Mouse (Mus musculus): Measurements from ENCODE around the gene Abcf2. TPM values are rescaled to one million over a fixed set of nuclear protein-coding genes. Genes with fewer than 3 reads are reported as not detected.

Abcf2 gene
- polyA plus RNA-seq, 1 experiment from 2014 or later = 153 TPM

DNA sequence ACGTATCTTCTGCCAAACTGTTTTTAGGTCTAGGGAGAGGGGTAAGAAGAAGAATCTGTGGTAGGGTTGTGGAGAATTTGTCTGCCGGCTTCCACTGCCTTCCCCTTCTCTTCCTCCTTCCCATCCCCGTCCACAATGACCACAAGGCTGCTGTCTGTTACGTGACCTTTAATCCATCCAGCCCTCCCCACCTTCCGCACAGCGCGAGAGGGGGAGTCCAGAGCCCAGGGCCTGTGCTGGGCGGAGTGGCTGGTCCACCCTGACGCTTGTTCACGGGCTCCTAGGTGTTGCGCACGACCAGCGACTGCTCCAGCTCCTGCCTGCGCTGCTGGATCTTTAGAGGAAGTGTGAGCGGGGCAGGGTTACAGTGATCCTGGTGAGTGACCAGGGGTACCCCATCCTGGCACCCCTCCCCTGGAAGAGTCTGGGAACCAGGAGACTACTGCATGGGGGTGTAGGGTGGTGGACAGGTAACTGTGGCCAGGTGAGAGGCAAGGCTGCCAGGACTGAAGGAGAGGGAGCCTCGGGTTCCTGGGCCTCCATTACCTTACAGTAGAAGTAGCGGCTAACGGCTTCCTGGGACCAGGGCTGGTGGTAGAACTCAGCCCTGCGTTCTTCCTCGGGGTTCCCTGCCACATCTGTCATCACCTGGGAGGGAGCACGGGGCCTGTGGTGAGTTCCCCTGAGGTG, 15.3 kb upstream of the Abcf2 start:
- H3K27me3 ChIP-seq (ENCODE audit: control insufficient read depth, insufficient read depth, low read length) = no peaks in the 10 kb centered on the region
- no peak overlapping the region for H3K27ac ChIP-seq (ENCODE audit: low read depth, low read length)
- ATAC-seq (replicated peaks; ENCODE audit: low FRiP score) (no peak), DNase-seq (ENCODE audit: low spot score) (peak; percentile 48)
- peaks cover 17% of the 10 kb centered on the region; the same call in 1 of the 2 replicates for H3K36me3 ChIP-seq (ENCODE audit: control insufficient read depth, insufficient read depth, low read length)
- no peak overlapping the region for H3K4me2 ChIP-seq (ENCODE audit: low read depth, low read length, severe bottlenecking)
- H3K9me3 ChIP-seq (ENCODE audit: control insufficient read depth, low read length) = no peaks in the 10 kb centered on the region
- peaks cover 21% of the 10 kb centered on the region for H3K4me1 ChIP-seq (replicated peaks; ENCODE audit: control insufficient read depth, insufficient read depth, low read length)
- WGBS = 66% methylated on average over 21 of the region's 21 CpGs
- H3K4me3 ChIP-seq (ENCODE audit: low read depth, low read length) = no peak overlapping the region
- H3K9ac ChIP-seq (ENCODE audit: low read length) = no peak overlapping the region

DNA sequence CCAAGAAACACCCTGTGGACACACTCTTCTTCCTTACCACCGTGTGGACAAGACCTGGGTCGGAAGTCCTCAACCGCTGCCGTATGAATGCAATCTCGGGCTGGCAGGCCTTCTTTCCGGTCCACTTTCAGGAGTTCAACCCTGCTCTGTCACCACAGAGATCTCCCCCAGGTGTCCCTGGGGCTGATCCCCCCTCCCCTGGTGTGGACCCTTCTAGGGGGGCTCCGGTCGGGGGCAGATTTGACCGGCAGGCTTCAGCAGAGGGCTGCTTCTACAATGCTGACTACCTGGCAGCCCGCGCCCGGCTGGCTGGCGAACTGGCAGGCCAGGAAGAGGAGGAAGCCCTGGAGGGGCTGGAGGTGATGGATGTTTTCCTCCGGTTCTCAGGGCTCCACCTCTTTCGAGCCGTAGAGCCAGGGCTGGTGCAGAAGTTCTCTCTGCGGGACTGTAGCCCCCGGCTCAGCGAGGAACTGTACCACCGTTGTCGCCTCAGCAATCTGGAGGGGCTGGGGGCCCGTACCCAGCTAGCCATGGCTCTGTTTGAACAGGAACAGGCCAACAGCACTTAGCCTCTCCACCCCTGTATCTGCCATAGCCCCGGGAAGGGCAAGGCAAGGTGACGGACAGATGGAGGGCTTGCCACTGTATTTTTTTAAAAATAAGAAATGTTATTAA, 14.7 kb upstream of the Abcf2 start:
- Histone ChIP-seq H3K27me3 (ENCODE audit: control insufficient read depth, insufficient read depth, low read length) (no peaks in the 10 kb centered on the region), H3K4me3 (ENCODE audit: low read depth, low read length) (no peak overlapping the region), H3K36me3 (ENCODE audit: control insufficient read depth, insufficient read depth, low read length) (peaks cover 17% of the 10 kb centered on the region; the same call in 1 of the 2 replicates), H3K9ac (ENCODE audit: low read length) (no peak overlapping the region), H3K27ac (ENCODE audit: low read depth, low read length) (no peak overlapping the region), H3K9me3 (ENCODE audit: control insufficient read depth, low read length) (no peaks in the 10 kb centered on the region), H3K4me1 (replicated peaks; ENCODE audit: control insufficient read depth, insufficient read depth, low read length) (peaks cover 23% of the 10 kb centered on the region), H3K4me2 (ENCODE audit: low read depth, low read length, severe bottlenecking) (no peak overlapping the region)
- DNase-seq (ENCODE audit: low spot score) (peak; percentile 58), ATAC-seq (replicated peaks; ENCODE audit: low FRiP score) (no peak)
- WGBS = 66% methylated on average over 24 of the region's 24 CpGs

DNA sequence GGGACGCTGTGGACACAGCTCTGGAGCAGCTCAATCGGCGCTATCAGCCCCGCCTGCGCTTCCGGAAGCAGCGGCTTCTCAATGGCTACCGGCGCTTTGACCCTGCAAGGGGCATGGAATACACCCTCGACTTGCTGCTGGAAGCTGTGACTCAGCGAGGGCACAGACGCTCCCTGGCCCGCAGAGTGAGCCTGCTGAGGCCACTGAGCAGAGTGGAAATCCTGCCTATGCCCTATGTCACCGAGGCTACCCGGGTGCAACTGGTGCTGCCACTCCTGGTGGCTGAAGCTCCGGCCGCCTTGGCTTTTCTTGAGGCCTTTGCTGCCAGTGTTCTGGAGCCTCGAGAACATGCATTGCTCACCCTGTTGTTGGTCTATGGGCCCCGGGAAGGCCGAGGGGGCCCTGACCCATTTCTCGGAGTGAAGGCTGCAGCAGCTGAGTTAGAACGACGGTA, 14.0 kb upstream of the Abcf2 start:
- DNase-seq (ENCODE audit: low spot score) = peak; percentile 59
- WGBS = 28% methylated on average over 23 of the region's 23 CpGs
- no peaks in the 10 kb centered on the region for H3K9me3 ChIP-seq (ENCODE audit: control insufficient read depth, low read length)
- no peak overlapping the region for H3K4me3 ChIP-seq (ENCODE audit: low read depth, low read length)
- peaks cover 17% of the 10 kb centered on the region; the same call in 1 of the 2 replicates for H3K36me3 ChIP-seq (ENCODE audit: control insufficient read depth, insufficient read depth, low read length)
- no peaks in the 10 kb centered on the region for H3K27me3 ChIP-seq (ENCODE audit: control insufficient read depth, insufficient read depth, low read length)
- ATAC-seq (replicated peaks; ENCODE audit: low FRiP score) = no peak
- H3K4me2 ChIP-seq (ENCODE audit: low read depth, low read length, severe bottlenecking) = 0 out of 2 replicates have a peak overlapping the region, but pooled peaks have one; percentile 11
- H3K27ac ChIP-seq (ENCODE audit: low read depth, low read length) = no peak overlapping the region
- H3K9ac ChIP-seq (ENCODE audit: low read length) = no peak overlapping the region
- peaks cover 21% of the 10 kb centered on the region for H3K4me1 ChIP-seq (replicated peaks; ENCODE audit: control insufficient read depth, insufficient read depth, low read length)

DNA sequence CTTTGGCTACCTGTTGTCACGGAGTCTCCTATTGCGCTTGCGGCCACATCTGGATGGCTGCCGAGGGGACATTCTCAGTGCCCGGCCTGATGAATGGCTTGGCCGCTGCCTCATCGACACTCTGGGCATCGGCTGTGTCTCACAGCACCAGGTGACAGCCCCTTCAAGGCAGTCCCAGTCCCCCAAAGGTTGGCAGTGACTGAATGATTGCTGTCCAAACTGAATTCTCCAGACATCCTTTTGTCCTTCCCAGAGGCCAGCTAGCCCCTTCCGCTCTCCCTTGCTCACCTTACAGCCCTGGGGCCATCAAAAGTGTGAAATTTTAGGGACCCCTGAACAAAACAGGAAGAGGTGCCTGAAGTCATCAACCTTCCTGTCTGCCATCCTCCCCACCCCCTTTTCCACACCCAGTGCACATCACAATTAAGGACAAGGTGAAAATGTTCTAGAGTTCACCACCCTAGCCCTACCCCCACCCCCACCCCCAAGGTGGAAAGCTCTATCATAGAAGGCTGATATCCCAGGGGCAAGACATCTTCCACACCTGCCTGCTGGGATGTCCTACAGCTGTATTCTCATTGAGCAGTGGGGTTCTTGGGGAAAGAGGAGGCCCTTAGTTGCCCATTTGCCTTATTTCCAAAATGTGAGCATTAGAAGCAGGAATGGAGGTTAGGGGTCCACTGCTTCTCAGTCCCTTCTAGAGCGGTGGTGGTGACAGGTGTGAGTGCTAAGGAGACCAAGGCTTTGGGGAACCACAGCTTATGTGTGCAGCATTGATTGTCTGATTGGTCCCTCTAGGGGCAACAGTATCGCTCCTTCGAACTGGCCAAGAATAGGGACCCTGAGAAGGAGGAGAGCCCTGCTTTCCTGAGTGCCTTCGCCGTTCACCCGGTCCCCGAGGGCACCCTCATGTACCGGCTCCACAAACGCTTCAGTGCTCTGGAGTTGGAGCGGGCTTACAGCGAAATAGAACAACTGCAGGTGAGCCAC, 12.5 kb upstream of the Abcf2 start:
- Histone ChIP-seq H3K4me3 (ENCODE audit: low read depth, low read length) (no peak overlapping the region), H3K4me2 (ENCODE audit: low read depth, low read length, severe bottlenecking) (no peak overlapping the region), H3K36me3 (ENCODE audit: control insufficient read depth, insufficient read depth, low read length) (peaks cover 16% of the 10 kb centered on the region; the same call in 1 of the 2 replicates), H3K9me3 (ENCODE audit: control insufficient read depth, low read length) (no peaks in the 10 kb centered on the region), H3K9ac (ENCODE audit: low read length) (no peak overlapping the region), H3K27me3 (ENCODE audit: control insufficient read depth, insufficient read depth, low read length) (no peaks in the 10 kb centered on the region), H3K4me1 (replicated peaks; ENCODE audit: control insufficient read depth, insufficient read depth, low read length) (peaks cover 12% of the 10 kb centered on the region; the same call in 1 of the 2 replicates), H3K27ac (ENCODE audit: low read depth, low read length) (no peak overlapping the region)
- 88% methylated on average over 20 of the region's 20 CpGs for WGBS
- DNase-seq (ENCODE audit: low spot score) (no peak), ATAC-seq (replicated peaks; ENCODE audit: low FRiP score) (no peak)

DNA sequence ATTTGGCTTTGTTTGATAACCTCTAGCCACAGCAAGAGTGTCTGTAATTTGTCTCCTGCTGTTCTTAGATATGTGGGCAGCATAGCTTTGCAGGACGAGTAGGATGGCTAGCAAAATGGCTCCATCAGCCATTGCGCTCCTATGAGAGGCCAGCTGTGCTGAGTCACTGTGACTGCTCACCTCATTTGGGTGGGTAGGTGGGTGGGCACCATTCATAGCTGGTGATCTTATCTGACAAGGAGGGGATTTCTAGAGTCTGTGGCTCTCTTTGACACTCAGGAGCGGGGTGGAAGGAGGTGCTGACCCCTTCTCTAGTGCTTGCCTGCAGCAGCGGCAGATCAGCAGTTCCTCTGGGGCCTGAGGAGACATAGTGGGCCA, 9.9 kb upstream of the Abcf2 start:
- peaks cover 12% of the 10 kb centered on the region; the same call in 1 of the 2 replicates for H3K4me1 ChIP-seq (replicated peaks; ENCODE audit: control insufficient read depth, insufficient read depth, low read length)
- peak overlapping the region; percentile 94 for H3K4me2 ChIP-seq (ENCODE audit: low read depth, low read length, severe bottlenecking)
- peak overlapping the region; percentile 75 for H3K4me3 ChIP-seq (ENCODE audit: low read depth, low read length)
- no peak for DNase-seq (ENCODE audit: low spot score)
- no peak for ATAC-seq (replicated peaks; ENCODE audit: low FRiP score)
- no peaks in the 10 kb centered on the region for H3K9me3 ChIP-seq (ENCODE audit: control insufficient read depth, low read length)
- peak overlapping the region; percentile 71 for H3K9ac ChIP-seq (ENCODE audit: low read length)
- 22% methylated on average over 4 of the region's 4 CpGs for WGBS
- no peaks in the 10 kb centered on the region for H3K27me3 ChIP-seq (ENCODE audit: control insufficient read depth, insufficient read depth, low read length)
- peak overlapping the region; percentile 59; the same call in 1 of the 2 replicates for H3K27ac ChIP-seq (ENCODE audit: low read depth, low read length)
- no peaks in the 10 kb centered on the region; the same call in 1 of the 2 replicates for H3K36me3 ChIP-seq (ENCODE audit: control insufficient read depth, insufficient read depth, low read length)

DNA sequence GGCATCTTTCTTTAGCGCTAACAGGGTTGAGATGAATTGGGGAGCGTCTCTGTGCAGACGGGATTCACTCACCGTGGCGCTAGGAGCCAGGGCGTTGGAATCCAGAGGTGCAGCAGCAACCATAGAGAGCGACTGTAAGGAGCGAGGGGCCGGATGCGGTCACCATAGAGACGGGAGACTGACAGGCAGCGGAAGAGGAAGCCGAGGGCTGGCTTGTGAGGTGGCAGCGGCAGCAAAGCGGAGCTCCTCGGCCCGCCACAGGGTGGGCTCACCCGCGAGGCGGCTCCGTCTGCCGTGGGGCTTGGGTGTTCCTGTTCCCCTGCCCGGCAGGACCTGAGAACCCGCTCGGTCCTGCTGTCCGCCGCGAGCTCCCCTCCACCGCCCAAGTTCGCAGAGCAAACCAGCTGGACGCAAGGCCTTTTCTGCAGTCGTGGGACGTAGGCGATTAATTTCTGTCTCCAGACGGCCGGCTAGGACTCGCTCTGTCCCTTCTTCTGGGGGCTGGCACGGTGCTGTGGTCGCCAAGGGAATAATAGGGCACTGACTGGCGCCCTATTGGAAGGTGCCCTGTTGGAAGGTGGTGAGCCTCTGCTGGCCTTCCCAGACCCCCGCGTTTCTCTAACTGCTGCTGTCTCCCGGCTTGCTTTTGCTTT, 9.4 kb upstream of the Abcf2 start, which contains the start of gene Chpf2:
TSS of gene Chpf2 (plus strand) at position 195 of the 653 bp plus-strand sequence.
- Histone ChIP-seq H3K4me2 (ENCODE audit: low read depth, low read length, severe bottlenecking) (peak within 1 kb of the TSS; percentile 94), H3K9me3 (ENCODE audit: control insufficient read depth, low read length) (no peaks in the 10 kb centered on the region), H3K4me1 (replicated peaks; ENCODE audit: control insufficient read depth, insufficient read depth, low read length) (peaks cover 10% of the 10 kb centered on the region; the same call in 1 of the 2 replicates), H3K36me3 (ENCODE audit: control insufficient read depth, insufficient read depth, low read length) (no peaks in the 10 kb centered on the region; the same call in 1 of the 2 replicates), H3K27ac (ENCODE audit: low read depth, low read length) (peak within 1 kb of the TSS; percentile 59; the same call in 1 of the 2 replicates), H3K4me3 (ENCODE audit: low read depth, low read length) (peak within 1 kb of the TSS; percentile 75), H3K27me3 (ENCODE audit: control insufficient read depth, insufficient read depth, low read length) (no peaks in the 10 kb centered on the region), H3K9ac (ENCODE audit: low read length) (peak within 1 kb of the TSS; percentile 71)
- WGBS = under 1% methylated on average over 41 of the region's 43 CpGs
- ATAC-seq (replicated peaks; ENCODE audit: low FRiP score) = peak; percentile 91
- peak; percentile 92 for DNase-seq (ENCODE audit: low spot score)

DNA sequence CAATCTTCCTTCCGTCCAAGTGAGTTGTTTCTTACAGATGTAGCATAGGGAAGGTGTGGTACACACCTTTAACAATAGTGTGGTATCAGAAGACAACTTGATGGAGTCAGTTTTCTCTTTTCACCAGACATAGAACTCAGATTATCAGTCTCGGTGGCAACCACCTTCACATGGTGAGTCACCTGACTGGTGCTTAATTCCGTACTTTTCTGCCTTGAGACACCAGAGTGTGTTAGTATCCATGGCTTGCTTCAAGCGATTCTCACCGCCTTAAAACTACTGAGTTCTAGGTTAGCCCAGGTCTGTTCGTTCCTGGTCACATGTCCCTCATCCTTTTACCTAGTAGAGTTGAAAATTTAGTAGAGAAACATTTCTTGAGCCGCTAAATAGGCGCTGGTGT, 8.8 kb upstream of the Abcf2 start:
- Histone ChIP-seq H3K27ac (ENCODE audit: low read depth, low read length) (no peak overlapping the region), H3K27me3 (ENCODE audit: control insufficient read depth, insufficient read depth, low read length) (no peaks in the 10 kb centered on the region), H3K9ac (ENCODE audit: low read length) (peak overlapping the region; percentile 71), H3K4me1 (replicated peaks; ENCODE audit: control insufficient read depth, insufficient read depth, low read length) (peaks cover 10% of the 10 kb centered on the region; the same call in 1 of the 2 replicates), H3K4me3 (ENCODE audit: low read depth, low read length) (peak overlapping the region; percentile 75), H3K9me3 (ENCODE audit: control insufficient read depth, low read length) (no peaks in the 10 kb centered on the region), H3K36me3 (ENCODE audit: control insufficient read depth, insufficient read depth, low read length) (no peaks in the 10 kb centered on the region; the same call in 1 of the 2 replicates), H3K4me2 (ENCODE audit: low read depth, low read length, severe bottlenecking) (peak overlapping the region; percentile 94)
- 9% methylated on average over 8 of the region's 8 CpGs for WGBS
- DNase-seq (ENCODE audit: low spot score) (no peak), ATAC-seq (replicated peaks; ENCODE audit: low FRiP score) (peak; percentile 31; the same call in 1 of the 2 replicates)
